Mouse (Mus musculus): ENCODE results near the gene Slc17a5. TPM values are rescaled to one million over a fixed set of nuclear protein-coding genes. Genes with fewer than 3 reads are reported as not detected.

Gene Slc17a5
- polyA plus RNA-seq, 1 experiment from 2014 or later = 22.4 TPM

DNA sequence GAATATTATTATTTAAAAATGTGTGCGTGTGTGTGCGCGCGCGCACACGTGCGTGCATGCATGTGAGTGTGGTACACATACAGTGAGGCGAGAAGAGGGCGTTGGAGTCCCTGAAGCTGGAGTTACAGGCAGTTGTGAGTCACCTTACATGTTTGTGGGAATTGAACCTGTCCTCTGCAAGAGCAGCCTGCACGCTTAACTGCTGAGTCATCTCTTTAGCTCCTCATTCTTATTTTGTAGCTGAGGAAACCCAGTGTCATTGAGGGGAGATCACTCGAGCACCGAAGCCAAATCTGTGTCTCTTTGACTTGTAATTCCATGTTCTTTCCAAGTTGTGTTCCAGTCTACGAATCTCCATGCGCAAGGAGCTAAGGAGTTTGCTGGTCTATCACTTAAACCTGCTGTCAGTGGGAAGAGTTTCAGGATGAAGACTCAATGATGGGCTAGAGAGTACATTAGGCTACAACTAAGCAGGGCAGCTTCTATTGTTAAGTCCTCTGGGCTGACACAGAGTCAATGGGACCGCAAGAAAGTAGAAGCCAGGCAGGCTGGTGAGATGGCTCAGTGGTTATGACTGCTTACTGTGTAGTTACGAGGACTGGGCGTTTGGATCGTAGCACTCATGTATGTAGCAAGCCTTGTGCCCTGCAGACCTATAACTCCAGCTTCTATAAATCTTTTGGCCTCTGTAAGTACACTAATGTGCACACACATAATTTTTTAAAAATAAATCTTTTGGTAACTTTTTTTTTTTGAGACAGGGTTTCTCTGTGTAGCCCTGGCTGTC lies 8.1 kb upstream of the Slc17a5 start:
- Histone ChIP-seq H3K9me3 (no peaks in the 10 kb centered on the region), H3K36me3 (no peaks in the 10 kb centered on the region), H3K4me2 (no peak overlapping the region), H3K9ac (no peak overlapping the region), H3K4me3 (no peak overlapping the region), H3K27ac (no peak overlapping the region), H3K4me1 (no peaks in the 10 kb centered on the region), H3K27me3 (no peaks in the 10 kb centered on the region)
- ATAC-seq (ENCODE audit: insufficient number of reproducible peaks, low FRiP score, low TSS enrichment, low read depth) = no peak
- 90% methylated on average over 18 of the region's 18 CpGs for WGBS

DNA sequence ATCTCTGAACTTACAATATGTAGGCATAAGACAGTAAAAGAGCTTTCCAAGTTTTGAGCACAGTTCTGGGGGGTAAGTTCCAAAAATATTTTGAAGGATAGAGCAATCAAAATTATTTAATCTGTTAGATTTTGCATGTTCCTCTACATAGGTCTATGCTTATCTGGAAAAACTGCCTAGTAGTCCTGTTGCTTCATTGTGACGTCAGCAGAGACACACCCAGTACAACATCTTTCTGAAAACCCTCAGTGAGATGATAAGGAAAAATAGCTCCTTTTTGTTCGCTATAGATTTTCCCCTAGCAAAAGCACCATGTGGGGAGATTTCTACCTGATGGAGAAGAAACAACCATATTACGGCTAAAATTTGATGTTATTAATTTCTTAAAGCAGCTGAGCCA lies 7.4 kb upstream of the Slc17a5 start:
- H3K9me3 ChIP-seq = no peaks in the 10 kb centered on the region
- H3K4me3 ChIP-seq = no peak overlapping the region
- no peaks in the 10 kb centered on the region for H3K36me3 ChIP-seq
- H3K27ac ChIP-seq = no peak overlapping the region
- H3K4me2 ChIP-seq = no peak overlapping the region
- 76% methylated on average over 3 of the region's 3 CpGs for WGBS
- no peaks in the 10 kb centered on the region for H3K4me1 ChIP-seq
- no peak overlapping the region for H3K9ac ChIP-seq
- ATAC-seq (ENCODE audit: insufficient number of reproducible peaks, low FRiP score, low TSS enrichment, low read depth) = no peak
- no peaks in the 10 kb centered on the region for H3K27me3 ChIP-seq

DNA sequence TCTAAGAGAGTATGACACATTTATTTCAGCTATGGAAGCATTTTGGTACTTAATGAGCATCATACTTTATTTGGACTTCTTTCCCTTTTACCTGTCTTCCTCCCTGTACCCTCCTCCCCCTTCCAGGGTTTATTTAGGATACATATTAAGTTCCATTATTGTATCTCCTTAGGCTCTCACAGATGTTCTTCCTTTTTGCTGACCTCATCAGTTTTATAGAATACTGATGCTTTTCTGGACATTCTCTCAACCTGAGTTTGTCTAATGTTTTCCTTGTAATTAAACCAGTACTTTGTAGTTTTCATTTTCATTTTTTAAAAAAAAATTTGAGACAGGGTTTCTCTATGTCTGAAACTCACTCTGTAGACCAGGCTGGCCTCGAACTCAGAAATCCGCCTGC lies 2.6 kb upstream of the Slc17a5 start:
- ATAC-seq (ENCODE audit: insufficient number of reproducible peaks, low FRiP score, low TSS enrichment, low read depth) = no peak
- no peaks in the 10 kb centered on the region for H3K36me3 ChIP-seq
- 86% methylated on average over 2 of the region's 2 CpGs for WGBS
- H3K9me3 ChIP-seq = no peaks in the 10 kb centered on the region
- no peaks in the 10 kb centered on the region; the same call in 1 of the 2 replicates for H3K4me1 ChIP-seq
- H3K27me3 ChIP-seq = no peaks in the 10 kb centered on the region
- H3K9ac ChIP-seq = no peak overlapping the region
- no peak overlapping the region for H3K4me3 ChIP-seq
- no peak overlapping the region for H3K27ac ChIP-seq
- H3K4me2 ChIP-seq = no peak overlapping the region

DNA sequence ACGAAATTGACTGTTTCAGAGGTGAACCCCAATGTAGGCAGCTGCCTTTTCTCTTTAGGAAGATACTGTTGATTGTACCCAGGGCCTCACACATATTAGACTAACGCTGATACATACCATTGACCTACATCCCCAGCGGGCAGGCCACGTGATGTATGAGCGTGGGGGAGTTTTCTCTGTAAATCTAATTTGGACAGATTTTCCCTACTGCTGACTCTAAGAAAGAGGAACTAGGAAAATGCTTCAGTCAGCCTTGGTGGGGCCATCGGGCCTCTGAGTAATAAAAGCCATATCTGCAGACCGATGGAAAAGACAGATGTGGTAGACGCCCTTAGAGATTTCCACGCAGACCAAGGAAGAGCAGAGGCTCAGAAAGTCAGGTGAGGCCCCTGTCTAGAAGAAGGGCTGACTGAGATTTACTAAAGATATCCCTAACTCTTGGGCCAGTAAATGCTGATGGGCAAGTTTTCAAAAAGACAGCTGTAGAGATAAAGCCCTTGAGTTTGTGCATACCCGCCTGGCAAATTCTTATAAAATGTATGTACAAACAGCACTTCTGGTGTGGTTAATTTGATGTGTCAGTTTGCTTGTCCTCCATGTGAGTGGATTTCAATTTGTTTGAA lies 681 bp upstream of the Slc17a5 start:
- peaks cover 7% of the 10 kb centered on the region for H3K36me3 ChIP-seq
- no peaks in the 10 kb centered on the region for H3K27me3 ChIP-seq
- H3K4me2 ChIP-seq = peak overlapping the region; percentile 48
- ATAC-seq (ENCODE audit: insufficient number of reproducible peaks, low FRiP score, low TSS enrichment, low read depth) = no peak
- H3K27ac ChIP-seq = peak overlapping the region; percentile 79
- no peak overlapping the region for H3K9ac ChIP-seq
- WGBS = 63% methylated on average over 10 of the region's 10 CpGs
- H3K4me3 ChIP-seq = peak overlapping the region; percentile 70
- H3K4me1 ChIP-seq = peaks cover 3% of the 10 kb centered on the region
- no peaks in the 10 kb centered on the region for H3K9me3 ChIP-seq

DNA sequence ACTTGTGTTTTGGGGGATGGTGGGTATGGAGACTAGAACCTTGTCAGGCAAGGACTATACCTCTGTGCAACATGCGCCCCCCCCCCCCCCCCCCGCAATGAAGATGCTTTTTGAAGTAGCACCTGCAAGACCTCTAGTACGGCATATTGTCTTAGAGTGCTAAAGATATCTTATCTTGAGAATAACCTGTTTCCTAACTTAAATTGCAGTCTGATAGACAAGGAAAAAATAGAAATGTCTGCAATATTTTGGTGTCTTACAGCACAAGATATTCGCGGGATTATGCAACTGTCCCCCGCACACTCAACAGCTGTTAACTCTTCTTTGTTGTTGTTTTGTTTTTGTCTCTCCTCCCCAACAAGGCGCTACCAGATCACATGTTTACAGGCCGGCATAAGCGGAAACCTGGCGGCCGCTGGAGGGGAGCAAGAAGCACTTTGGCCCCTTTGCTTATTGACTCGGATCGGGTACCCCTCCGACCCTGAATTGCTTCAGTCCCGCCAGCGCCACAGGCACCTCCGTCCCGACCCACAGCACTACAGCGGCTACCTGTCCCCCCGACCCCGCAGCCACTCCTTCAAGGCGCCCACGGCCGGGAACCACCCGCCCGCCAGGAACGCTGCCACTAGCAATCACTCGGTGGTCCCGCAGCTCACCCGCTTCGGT lies 490 bp downstream of the Slc17a5 start:
- H3K4me3 ChIP-seq = peak overlapping the region; percentile 70
- H3K4me1 ChIP-seq = peaks cover 3% of the 10 kb centered on the region
- no peaks in the 10 kb centered on the region for H3K27me3 ChIP-seq
- H3K9me3 ChIP-seq = no peaks in the 10 kb centered on the region
- peak overlapping the region; percentile 56; the same call in 1 of the 2 replicates for H3K9ac ChIP-seq
- H3K4me2 ChIP-seq = peak overlapping the region; percentile 48
- under 1% methylated on average over 31 of the region's 31 CpGs for WGBS
- H3K27ac ChIP-seq = peak overlapping the region; percentile 80
- peak; percentile 17; the same call in 1 of the 2 replicates for ATAC-seq (ENCODE audit: insufficient number of reproducible peaks, low FRiP score, low TSS enrichment, low read depth)
- H3K36me3 ChIP-seq = peaks cover 7% of the 10 kb centered on the region

DNA sequence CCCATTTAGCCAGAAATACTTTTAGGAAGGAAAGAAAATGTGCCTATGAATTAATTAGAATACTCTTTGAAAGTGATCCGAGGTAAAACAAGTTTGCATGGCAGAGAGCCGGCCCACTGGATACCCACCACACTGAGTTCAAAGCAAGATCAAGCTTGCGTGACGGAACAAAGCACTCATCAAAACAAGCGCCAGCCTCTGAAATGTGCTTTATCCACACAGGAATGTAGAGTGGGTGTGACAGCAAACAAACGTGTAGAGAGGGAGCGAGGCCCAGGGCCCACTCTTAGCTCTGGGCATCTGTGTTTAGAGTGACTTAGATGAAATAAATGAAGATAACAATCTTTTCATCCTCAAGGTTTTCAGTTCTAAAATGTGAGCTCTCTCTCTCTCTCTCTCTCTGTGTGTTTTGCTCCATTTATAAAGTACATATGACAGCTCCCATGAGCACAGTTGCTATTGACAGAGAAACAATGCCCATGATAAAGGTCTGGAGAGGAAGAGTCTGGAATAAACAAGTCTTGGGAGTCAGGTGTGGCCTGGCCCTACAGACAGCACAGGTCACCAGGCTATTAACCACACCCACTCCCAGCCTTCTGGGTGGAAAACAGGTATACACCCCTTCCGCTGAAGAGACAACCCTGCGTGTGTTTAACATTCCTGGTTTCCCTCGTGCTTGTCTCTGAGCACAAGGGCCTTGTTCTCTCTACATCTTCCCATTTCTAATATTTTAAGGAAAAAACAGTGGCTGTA lies 8.0 kb downstream of the Slc17a5 start:
- Histone ChIP-seq H3K27ac (no peak overlapping the region), H3K4me2 (no peak overlapping the region), H3K4me3 (no peak overlapping the region), H3K27me3 (no peaks in the 10 kb centered on the region), H3K36me3 (peaks cover 28% of the 10 kb centered on the region), H3K9ac (no peak overlapping the region), H3K9me3 (no peaks in the 10 kb centered on the region), H3K4me1 (no peaks in the 10 kb centered on the region)
- WGBS = 62% methylated on average over 10 of the region's 10 CpGs
- no peak for ATAC-seq (ENCODE audit: insufficient number of reproducible peaks, low FRiP score, low TSS enrichment, low read depth)

DNA sequence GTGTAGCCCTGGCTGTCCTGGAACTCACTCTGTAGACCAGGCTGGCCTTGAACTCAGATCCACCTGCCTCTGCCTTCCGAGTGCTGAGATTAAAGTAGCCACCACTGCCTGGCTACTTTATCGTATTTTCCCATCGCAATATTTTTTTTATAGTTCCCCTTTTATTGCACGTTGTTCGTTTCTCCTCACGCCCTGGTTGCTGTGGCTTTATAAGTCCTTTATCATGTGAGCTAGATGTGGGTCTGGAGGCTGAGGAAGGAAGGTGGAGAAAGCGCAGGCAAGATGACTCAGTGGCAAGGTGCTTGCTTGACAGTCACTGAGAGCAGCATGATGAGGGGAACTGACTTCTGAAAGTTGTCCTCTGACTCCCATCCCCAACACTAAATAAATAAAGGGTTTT lies 9.0 kb downstream of the Slc17a5 start:
- ATAC-seq (ENCODE audit: insufficient number of reproducible peaks, low FRiP score, low TSS enrichment, low read depth) = no peak
- no peaks in the 10 kb centered on the region for H3K9me3 ChIP-seq
- no peaks in the 10 kb centered on the region for H3K4me1 ChIP-seq
- 64% methylated on average over 7 of the region's 7 CpGs for WGBS
- H3K9ac ChIP-seq = no peak overlapping the region
- H3K27me3 ChIP-seq = no peaks in the 10 kb centered on the region
- no peak overlapping the region for H3K4me3 ChIP-seq
- H3K36me3 ChIP-seq = peaks cover 25% of the 10 kb centered on the region
- no peak overlapping the region for H3K4me2 ChIP-seq
- no peak overlapping the region for H3K27ac ChIP-seq

DNA sequence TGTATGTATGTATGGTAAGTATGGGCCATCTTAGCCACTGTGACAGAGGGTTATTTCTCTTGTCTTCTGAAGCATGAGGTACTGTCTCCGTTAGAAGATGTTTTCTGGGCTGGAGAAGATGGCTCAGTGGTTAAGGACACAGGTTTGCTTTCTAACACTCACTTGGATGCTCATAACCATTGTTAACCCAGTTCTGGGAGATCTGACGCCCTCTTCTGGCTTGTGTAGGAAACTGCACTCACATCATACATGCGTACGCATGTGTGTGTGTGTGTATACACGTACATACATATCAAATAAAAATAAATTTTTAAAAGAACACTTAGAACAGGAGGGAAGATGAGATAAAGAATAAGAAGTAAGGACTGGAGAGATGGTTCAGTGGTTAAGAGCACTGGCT lies 11.4 kb downstream of the Slc17a5 start:
- no peak overlapping the region for H3K27ac ChIP-seq
- H3K4me3 ChIP-seq = no peak overlapping the region
- no peak overlapping the region for H3K9ac ChIP-seq
- H3K36me3 ChIP-seq = peaks cover 31% of the 10 kb centered on the region
- no peaks in the 10 kb centered on the region for H3K4me1 ChIP-seq
- H3K27me3 ChIP-seq = no peaks in the 10 kb centered on the region
- H3K4me2 ChIP-seq = no peak overlapping the region
- H3K9me3 ChIP-seq = no peaks in the 10 kb centered on the region
- ATAC-seq (ENCODE audit: insufficient number of reproducible peaks, low FRiP score, low TSS enrichment, low read depth) = no peak
- 93% methylated on average over 5 of the region's 5 CpGs for WGBS

DNA sequence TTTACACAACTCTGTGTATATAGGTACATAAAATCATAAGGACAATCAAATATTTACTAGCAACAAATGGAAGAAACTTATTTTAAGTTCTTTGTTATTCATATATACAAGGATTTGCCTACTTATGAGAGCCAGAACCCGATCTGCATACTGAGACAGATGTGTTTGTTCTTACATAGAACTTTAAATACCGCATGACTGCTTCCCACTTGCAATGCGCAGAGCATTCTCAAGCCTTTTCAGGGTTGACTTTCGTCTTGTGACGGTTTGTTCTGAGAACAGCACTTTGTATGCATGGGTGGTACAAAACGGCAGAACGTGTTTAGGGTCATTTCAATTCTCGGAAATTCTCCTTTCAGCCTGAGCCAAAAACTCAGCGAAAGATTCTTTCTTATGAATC lies 17.9 kb downstream of the Slc17a5 start:
- Histone ChIP-seq H3K4me2 (no peak overlapping the region), H3K9ac (no peak overlapping the region), H3K4me1 (no peaks in the 10 kb centered on the region), H3K36me3 (peaks cover 18% of the 10 kb centered on the region), H3K4me3 (no peak overlapping the region), H3K9me3 (no peaks in the 10 kb centered on the region), H3K27me3 (no peaks in the 10 kb centered on the region), H3K27ac (no peak overlapping the region)
- no peak for ATAC-seq (ENCODE audit: insufficient number of reproducible peaks, low FRiP score, low TSS enrichment, low read depth)
- 97% methylated on average over 9 of the region's 9 CpGs for WGBS

DNA sequence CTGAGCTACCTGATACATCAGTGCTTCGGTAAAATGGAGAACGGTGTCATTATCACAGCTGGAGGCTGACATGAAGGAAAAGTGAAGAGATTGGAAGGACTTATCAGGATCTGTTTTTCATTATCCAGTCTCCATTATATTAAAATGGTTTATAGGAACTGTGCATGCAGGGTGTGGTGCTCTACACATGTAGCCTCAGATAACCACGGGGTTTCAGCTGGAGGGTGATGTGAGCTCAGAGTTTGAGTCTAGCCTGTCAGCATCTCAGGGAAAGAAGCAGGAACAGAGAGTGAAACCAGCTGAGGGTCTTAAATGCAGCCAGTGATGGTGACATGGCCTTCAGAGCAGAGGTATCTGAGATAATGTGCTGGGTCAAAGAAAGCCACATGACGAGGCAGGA lies 28.4 kb downstream of the Slc17a5 start:
- no peak for ATAC-seq (ENCODE audit: insufficient number of reproducible peaks, low FRiP score, low TSS enrichment, low read depth)
- no peak overlapping the region for H3K9ac ChIP-seq
- WGBS = 72% methylated on average over 4 of the region's 4 CpGs

DNA sequence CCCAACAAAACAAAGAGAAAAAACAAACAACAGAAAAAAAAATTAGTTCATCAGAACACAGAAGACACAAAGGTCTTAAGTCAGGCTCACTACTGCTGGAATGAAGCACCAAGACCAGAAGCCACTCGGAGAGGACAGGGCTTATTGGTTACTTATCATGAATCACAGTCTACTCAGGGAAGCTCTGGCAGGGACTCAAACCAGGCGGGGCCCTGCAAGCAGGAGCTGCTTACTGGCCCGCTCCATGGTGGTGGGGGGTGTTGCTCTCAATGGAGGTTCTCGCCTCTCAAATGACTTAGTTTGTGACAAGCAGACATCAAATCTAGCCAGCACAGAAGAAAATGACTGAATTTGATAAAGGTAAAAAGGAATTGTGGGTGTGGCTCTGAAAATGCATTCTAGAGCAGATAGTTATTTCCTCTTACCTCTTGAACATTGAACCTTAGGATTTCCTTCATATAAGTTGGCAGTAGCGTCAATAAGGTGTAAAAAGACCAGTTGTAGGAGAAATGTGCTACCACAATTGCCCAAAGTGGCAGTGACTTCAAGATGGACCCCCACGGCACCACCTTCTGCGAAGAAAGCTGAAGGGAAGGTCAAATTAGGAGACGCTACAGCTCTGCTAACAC lies 29.1 kb downstream of the Slc17a5 start:
- WGBS = 87% methylated on average over 8 of the region's 8 CpGs
- no peak for ATAC-seq (ENCODE audit: insufficient number of reproducible peaks, low FRiP score, low TSS enrichment, low read depth)
- Histone ChIP-seq H3K9ac (no peak overlapping the region), H3K9me3 (no peaks in the 10 kb centered on the region), H3K4me2 (no peak overlapping the region), H3K27me3 (no peaks in the 10 kb centered on the region), H3K36me3 (peaks cover 19% of the 10 kb centered on the region), H3K27ac (no peak overlapping the region), H3K4me1 (no peaks in the 10 kb centered on the region), H3K4me3 (no peak overlapping the region)

More for the DNA sequence above, 28.4 kb downstream of the Slc17a5 start:
- Histone ChIP-seq H3K4me3 (no peak overlapping the region), H3K36me3 (peaks cover 15% of the 10 kb centered on the region), H3K4me1 (no peaks in the 10 kb centered on the region), H3K9me3 (no peaks in the 10 kb centered on the region), H3K4me2 (no peak overlapping the region), H3K27ac (no peak overlapping the region), H3K27me3 (no peaks in the 10 kb centered on the region)

Data from limb, embryonic 15.5 days (tissue).